ENCODE assay signal across 12 mouse cellular contexts in genomic region chr10:76883442-76884244, GRCm38 (mm10).
DNase-seq lines count a peak whose midpoint lies in the region; ATAC-seq and TF ChIP-seq lines count a peak whose summit lies in the region.
"Had no signal": no experiment of that assay in that cellular context is flagged by ENCODE, and none has a peak within 500 bp of the region (broad histone marks: within the 10 kb centered on the region; RNA-seq: fewer than 3 reads in every experiment).

No protein-coding gene starts in this region.

- no peaks in the 10 kb centered on the region for H3K9me3 ChIP-seq in forebrain, embryonic 14.5 days (replicated peaks; ENCODE audit: control insufficient read depth, low read length)
- H3K9me3 ChIP-seq in forebrain, embryonic 16.5 days (ENCODE audit: control insufficient read depth, low read length) = no peaks in the 10 kb centered on the region
- no peaks in the 10 kb centered on the region for H3K9me3 ChIP-seq in liver, embryonic 12.5 days (replicated peaks)
- no peaks in the 10 kb centered on the region for H3K9me3 ChIP-seq in liver, embryonic 11.5 days (ENCODE audit: control insufficient read depth, low read length)
- no peaks in the 10 kb centered on the region for H3K9me3 ChIP-seq in hindbrain, postnatal 0 days (ENCODE audit: low read length)
- no peaks in the 10 kb centered on the region for H3K9me3 ChIP-seq in neural tube, embryonic 13.5 days
- H3K9me3 ChIP-seq: embryonic facial prominence, embryonic 12.5 days had no signal

- no peaks in the 10 kb centered on the region for H3K27me3 ChIP-seq in forebrain, embryonic 14.5 days (replicated peaks; ENCODE audit: control insufficient read depth, insufficient read depth, low read length)
- no peaks in the 10 kb centered on the region for H3K27me3 ChIP-seq in forebrain, embryonic 16.5 days (replicated peaks; ENCODE audit: control insufficient read depth, insufficient read depth, low read length)
- no peaks in the 10 kb centered on the region for H3K27me3 ChIP-seq in liver, embryonic 12.5 days (replicated peaks)
- H3K27me3 ChIP-seq in liver, embryonic 11.5 days (replicated peaks; ENCODE audit: control insufficient read depth, insufficient read depth, low read length) = no peaks in the 10 kb centered on the region
- H3K27me3 ChIP-seq in hindbrain, postnatal 0 days (ENCODE audit: insufficient read depth, low read length) = no peaks in the 10 kb centered on the region
- H3K27me3 ChIP-seq in neural tube, embryonic 13.5 days = no peaks in the 10 kb centered on the region
- H3K27me3 ChIP-seq: embryonic facial prominence, embryonic 12.5 days had no signal

- TF ChIP-seq CTCF in hindbrain, postnatal 0 days (IDR thresholded peaks at IDR 0.05; ENCODE audit: low read depth) = no peak

- no peak for ATAC-seq in forebrain, embryonic 14.5 days
- no peak for ATAC-seq in forebrain, embryonic 16.5 days
- peak; percentile 46; the same call in 1 of the 2 replicates for ATAC-seq in liver, embryonic 12.5 days
- no peak for ATAC-seq in liver, embryonic 11.5 days (replicated peaks; ENCODE audit: low FRiP score)
- no peak for ATAC-seq in hindbrain, postnatal 0 days
- ATAC-seq in neural tube, embryonic 13.5 days (ENCODE audit: low read depth) = peak; percentile 20; the same call in 1 of the 2 replicates
- ATAC-seq: CD4-positive, CD25-positive, alpha-beta regulatory T cell, adult 4 months; inflammation-experienced regulatory T-cells, adult 6 months had no signal

- no peak overlapping the region for H3K9ac ChIP-seq in forebrain, embryonic 14.5 days (ENCODE audit: low read length)
- H3K9ac ChIP-seq in forebrain, embryonic 16.5 days (replicated peaks; ENCODE audit: low read depth, low read length) = no peak overlapping the region
- H3K9ac ChIP-seq in liver, embryonic 12.5 days = no peak overlapping the region
- H3K9ac ChIP-seq in liver, embryonic 11.5 days (ENCODE audit: low read depth, low read length) = no peak overlapping the region
- no peak overlapping the region for H3K9ac ChIP-seq in hindbrain, postnatal 0 days (replicated peaks; ENCODE audit: low read length)
- H3K9ac ChIP-seq in neural tube, embryonic 13.5 days = no peak overlapping the region
- H3K9ac ChIP-seq: embryonic facial prominence, embryonic 12.5 days had no signal

- no peaks in the 10 kb centered on the region for H3K36me3 ChIP-seq in forebrain, embryonic 14.5 days (ENCODE audit: control insufficient read depth, insufficient read depth, low read length)
- no peaks in the 10 kb centered on the region for H3K36me3 ChIP-seq in forebrain, embryonic 16.5 days (ENCODE audit: control insufficient read depth, insufficient read depth)
- H3K36me3 ChIP-seq in liver, embryonic 12.5 days = no peaks in the 10 kb centered on the region
- H3K36me3 ChIP-seq in liver, embryonic 11.5 days (ENCODE audit: control insufficient read depth, insufficient read depth, low read length) = no peaks in the 10 kb centered on the region
- H3K36me3 ChIP-seq in hindbrain, postnatal 0 days (ENCODE audit: insufficient read depth, low read length) = no peaks in the 10 kb centered on the region
- H3K36me3 ChIP-seq in neural tube, embryonic 13.5 days = no peaks in the 10 kb centered on the region
- H3K36me3 ChIP-seq: embryonic facial prominence, embryonic 12.5 days had no signal

- WGBS in forebrain, embryonic 14.5 days = 85% methylated on average over 3 of the region's 3 CpGs
- WGBS in forebrain, embryonic 16.5 days = 73% methylated on average over 3 of the region's 3 CpGs
- 85% methylated on average over 3 of the region's 3 CpGs for WGBS in liver, embryonic 12.5 days (ENCODE audit: insufficient replicate concordance)
- 86% methylated on average over 3 of the region's 3 CpGs for WGBS in liver, embryonic 11.5 days
- WGBS in hindbrain, postnatal 0 days = 52% methylated on average over 3 of the region's 3 CpGs
- 65% methylated on average over 3 of the region's 3 CpGs for WGBS in neural tube, embryonic 13.5 days

- intact Hi-C loops in left cerebral cortex, postnatal 36 days (cut with DNase I) = no loop called here

- H3K27ac ChIP-seq in forebrain, embryonic 14.5 days (ENCODE audit: low read depth, low read length) = no peak overlapping the region; the same call in 1 of the 2 replicates
- no peak overlapping the region for H3K27ac ChIP-seq in forebrain, embryonic 16.5 days (ENCODE audit: low read length)
- no peak overlapping the region for H3K27ac ChIP-seq in liver, embryonic 12.5 days
- H3K27ac ChIP-seq in liver, embryonic 11.5 days (ENCODE audit: low read depth, low read length) = no peak overlapping the region
- peak overlapping the region; percentile 62 for H3K27ac ChIP-seq in hindbrain, postnatal 0 days
- peak overlapping the region; percentile 67 for H3K27ac ChIP-seq in neural tube, embryonic 13.5 days (replicated peaks)
- H3K27ac ChIP-seq: embryonic facial prominence, embryonic 12.5 days had no signal

- DNase-seq in forebrain, embryonic 14.5 days (ENCODE audit: low spot score) = peak; percentile 25
- no peak for DNase-seq in liver, embryonic 11.5 days (ENCODE audit: low spot score)
- no peak for DNase-seq in hindbrain, postnatal 0 days (ENCODE audit: low spot score)
- DNase-seq in frontal cortex, postnatal 14 days (ENCODE audit: low spot score in 2 of 2) = no peak
- DNase-seq in left cerebral cortex, postnatal 36 days (ENCODE audit: low spot score in 2 of 2) = no peak
- DNase-seq: right cerebral cortex, postnatal 4 days had no signal

- no peak overlapping the region for H3K4me2 ChIP-seq in forebrain, embryonic 14.5 days (ENCODE audit: low read length)
- H3K4me2 ChIP-seq in forebrain, embryonic 16.5 days (ENCODE audit: low read length) = no peak overlapping the region
- no peak overlapping the region for H3K4me2 ChIP-seq in liver, embryonic 12.5 days
- H3K4me2 ChIP-seq in liver, embryonic 11.5 days = no peak overlapping the region
- no peak overlapping the region for H3K4me2 ChIP-seq in hindbrain, postnatal 0 days (ENCODE audit: low read depth, low read length)
- no peak overlapping the region for H3K4me2 ChIP-seq in neural tube, embryonic 13.5 days
- H3K4me2 ChIP-seq: embryonic facial prominence, embryonic 12.5 days had no signal

- H3K4me3 ChIP-seq in forebrain, embryonic 14.5 days (ENCODE audit: low read depth, low read length) = no peak overlapping the region
- no peak overlapping the region for H3K4me3 ChIP-seq in forebrain, embryonic 16.5 days (replicated peaks; ENCODE audit: low read length)
- H3K4me3 ChIP-seq in liver, embryonic 12.5 days = no peak overlapping the region
- no peak overlapping the region for H3K4me3 ChIP-seq in liver, embryonic 11.5 days (ENCODE audit: low read depth, low read length)
- no peak overlapping the region for H3K4me3 ChIP-seq in hindbrain, postnatal 0 days (ENCODE audit: low read length)
- no peak overlapping the region for H3K4me3 ChIP-seq in neural tube, embryonic 13.5 days
- H3K4me3 ChIP-seq: embryonic facial prominence, embryonic 12.5 days had no signal

- peaks cover 15% of the 10 kb centered on the region for H3K4me1 ChIP-seq in forebrain, embryonic 14.5 days (ENCODE audit: control insufficient read depth, insufficient read depth, low read length)
- H3K4me1 ChIP-seq in forebrain, embryonic 16.5 days (replicated peaks; ENCODE audit: control insufficient read depth, insufficient read depth, low read length) = peaks cover 22% of the 10 kb centered on the region
- H3K4me1 ChIP-seq in liver, embryonic 12.5 days = no peaks in the 10 kb centered on the region
- H3K4me1 ChIP-seq in liver, embryonic 11.5 days (replicated peaks; ENCODE audit: control insufficient read depth, insufficient read depth, low read length) = no peaks in the 10 kb centered on the region
- H3K4me1 ChIP-seq in hindbrain, postnatal 0 days (ENCODE audit: insufficient read depth, low read length) = peaks cover 13% of the 10 kb centered on the region
- peaks cover 23% of the 10 kb centered on the region for H3K4me1 ChIP-seq in neural tube, embryonic 13.5 days (replicated peaks)

Comparison
In these comparisons a context has a peak if more than half of its experiments do, and no peak if none do; other contexts are left out.
1. ATAC-seq: peak in liver, embryonic 12.5 days (single experiment) and neural tube, embryonic 13.5 days (single experiment); none in forebrain, embryonic 14.5 days (single experiment), forebrain, embryonic 16.5 days (single experiment), liver, embryonic 11.5 days (single experiment) and hindbrain, postnatal 0 days (single experiment).
2. H3K27ac ChIP-seq: peak in hindbrain, postnatal 0 days (single experiment) and neural tube, embryonic 13.5 days (single experiment); none in forebrain, embryonic 14.5 days (single experiment), forebrain, embryonic 16.5 days (single experiment), liver, embryonic 12.5 days (single experiment) and liver, embryonic 11.5 days (single experiment).